Mouse (Mus musculus): ENCODE results near the gene Ptprm. TPM values are rescaled to one million over a fixed set of nuclear protein-coding genes. Genes with fewer than 3 reads are reported as not detected.

Gene Ptprm
- polyA plus RNA-seq, 1 experiment from 2014 or later: 12.6 TPM

GRCm38 (mm10) chr17:66813346-66813745 lies 540.9 kb downstream of the Ptprm start:
- H3K4me3 ChIP-seq (replicated peaks): no peak overlapping the region
- no peaks in the 10 kb centered on the region for H3K9me3 ChIP-seq
- H3K4me1 ChIP-seq (replicated peaks): 0 out of 2 replicates have a peak, but pooled peaks cover 5% of the 10 kb centered on the region
- no peak for ATAC-seq (ENCODE audit: insufficient number of reproducible peaks, insufficient read depth, low FRiP score, low TSS enrichment, low read depth)
- no peak overlapping the region for H3K27ac ChIP-seq
- no peak overlapping the region for H3K4me2 ChIP-seq
- 77% methylated on average over 10 of the region's 10 CpGs for WGBS
- H3K36me3 ChIP-seq: no peaks in the 10 kb centered on the region
- H3K27me3 ChIP-seq: peaks cover 6% of the 10 kb centered on the region
- H3K9ac ChIP-seq (replicated peaks): no peak overlapping the region

DNA sequence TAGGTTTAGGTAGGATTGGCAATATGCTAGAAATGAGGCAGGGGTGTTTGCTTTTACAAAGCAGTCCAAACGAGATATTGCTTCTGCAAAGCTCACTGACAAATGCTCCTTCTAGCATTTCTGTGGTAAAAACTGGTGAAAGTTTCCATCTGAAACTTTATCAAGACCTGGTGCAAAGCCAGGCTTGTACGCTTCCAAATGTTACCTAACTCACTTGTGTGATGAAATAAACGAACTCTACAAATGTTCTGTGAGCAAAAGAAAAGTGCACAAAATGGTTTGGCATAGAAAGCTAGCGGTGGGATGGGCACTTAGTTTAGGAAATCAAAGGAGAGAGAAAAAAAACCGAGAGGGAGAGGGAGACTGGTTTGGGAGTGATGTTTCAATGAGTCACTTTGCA lies 544.5 kb downstream of the Ptprm start:
- Histone ChIP-seq H3K4me3 (replicated peaks) (no peak overlapping the region), H3K36me3 (no peaks in the 10 kb centered on the region), H3K9me3 (no peaks in the 10 kb centered on the region), H3K4me1 (replicated peaks) (no peaks in the 10 kb centered on the region), H3K27me3 (no peaks in the 10 kb centered on the region), H3K4me2 (no peak overlapping the region), H3K9ac (replicated peaks) (no peak overlapping the region), H3K27ac (no peak overlapping the region)
- WGBS: 74% methylated on average over 5 of the region's 5 CpGs
- no peak for ATAC-seq (ENCODE audit: insufficient number of reproducible peaks, insufficient read depth, low FRiP score, low TSS enrichment, low read depth)

GRCm38 (mm10) chr17:66808186-66808585 lies 546.1 kb downstream of the Ptprm start:
- Histone ChIP-seq H3K9me3 (no peaks in the 10 kb centered on the region), H3K9ac (replicated peaks) (no peak overlapping the region), H3K36me3 (no peaks in the 10 kb centered on the region), H3K4me3 (replicated peaks) (no peak overlapping the region), H3K4me1 (replicated peaks) (no peaks in the 10 kb centered on the region), H3K27ac (no peak overlapping the region), H3K4me2 (no peak overlapping the region), H3K27me3 (no peaks in the 10 kb centered on the region)
- ATAC-seq (ENCODE audit: insufficient number of reproducible peaks, insufficient read depth, low FRiP score, low TSS enrichment, low read depth): no peak
- WGBS: 85% methylated on average over 8 of the region's 8 CpGs

GRCm38 (mm10) chr17:66801831-66802687 lies 552.2 kb downstream of the Ptprm start:
- Histone ChIP-seq H3K27ac (no peak overlapping the region), H3K9me3 (no peaks in the 10 kb centered on the region), H3K9ac (replicated peaks) (no peak overlapping the region), H3K4me3 (replicated peaks) (no peak overlapping the region), H3K27me3 (no peaks in the 10 kb centered on the region; the same call in 1 of the 2 replicates), H3K4me2 (no peak overlapping the region), H3K4me1 (replicated peaks) (no peaks in the 10 kb centered on the region; the same call in 1 of the 2 replicates), H3K36me3 (no peaks in the 10 kb centered on the region)
- WGBS: 44% methylated on average over 10 of the region's 10 CpGs
- no peak for ATAC-seq (ENCODE audit: insufficient number of reproducible peaks, insufficient read depth, low FRiP score, low TSS enrichment, low read depth)

DNA sequence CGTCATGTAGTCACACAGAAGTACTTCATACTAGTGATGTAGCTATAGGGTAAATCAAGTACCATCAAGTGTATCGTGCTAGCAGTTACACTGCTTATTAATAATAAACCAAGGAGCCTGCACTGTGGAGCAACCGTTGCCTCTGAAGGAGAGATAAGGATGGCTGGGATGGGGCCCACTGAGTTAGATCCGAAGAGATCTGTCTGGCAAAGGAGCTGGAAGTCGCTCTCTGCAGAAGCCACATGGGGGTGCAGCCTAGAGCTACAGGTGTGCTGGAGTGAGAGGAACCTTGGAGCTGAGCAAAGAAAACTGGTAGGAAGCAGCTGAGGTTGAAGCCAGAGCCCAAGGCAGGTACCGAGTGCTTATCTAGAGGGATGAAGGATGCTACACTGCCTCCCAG lies 554.0 kb downstream of the Ptprm start:
- 88% methylated on average over 6 of the region's 6 CpGs for WGBS
- no peaks in the 10 kb centered on the region; the same call in 1 of the 2 replicates for H3K4me1 ChIP-seq (replicated peaks)
- no peak for ATAC-seq (ENCODE audit: insufficient number of reproducible peaks, insufficient read depth, low FRiP score, low TSS enrichment, low read depth)
- no peaks in the 10 kb centered on the region for H3K9me3 ChIP-seq
- H3K27ac ChIP-seq: no peak overlapping the region
- H3K9ac ChIP-seq (replicated peaks): no peak overlapping the region
- H3K36me3 ChIP-seq: no peaks in the 10 kb centered on the region
- no peak overlapping the region for H3K4me3 ChIP-seq (replicated peaks)
- no peak overlapping the region for H3K4me2 ChIP-seq
- H3K27me3 ChIP-seq: no peaks in the 10 kb centered on the region; the same call in 1 of the 2 replicates

GRCm38 (mm10) chr17:66786166-66786565 lies 568.1 kb downstream of the Ptprm start:
- H3K9ac ChIP-seq (replicated peaks): no peak overlapping the region

DNA sequence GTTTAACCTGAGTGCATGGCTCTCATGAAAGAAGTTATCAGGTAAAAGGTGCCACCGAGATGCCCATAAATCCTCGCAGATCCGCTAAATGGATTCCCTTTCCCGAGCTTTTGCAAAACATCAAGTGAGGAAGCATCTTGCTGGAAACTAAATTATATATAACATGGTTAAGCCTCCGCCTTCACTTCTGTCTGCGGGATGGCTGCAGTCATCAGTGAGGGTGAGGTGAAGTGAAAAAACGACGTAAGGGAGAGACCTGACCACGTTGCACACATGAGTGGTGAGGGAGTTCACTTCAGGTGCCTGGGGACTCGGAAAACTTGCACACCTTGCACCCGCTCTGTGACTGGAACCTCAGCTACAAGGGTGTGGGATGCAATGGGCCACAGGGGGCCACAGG lies 568.7 kb downstream of the Ptprm start:
- Histone ChIP-seq H3K4me3 (replicated peaks) (no peak overlapping the region), H3K9ac (replicated peaks) (no peak overlapping the region), H3K36me3 (no peaks in the 10 kb centered on the region), H3K27ac (no peak overlapping the region), H3K27me3 (no peaks in the 10 kb centered on the region), H3K4me2 (no peak overlapping the region), H3K9me3 (no peaks in the 10 kb centered on the region), H3K4me1 (replicated peaks) (peaks cover 13% of the 10 kb centered on the region)
- 71% methylated on average over 11 of the region's 11 CpGs for WGBS
- no peak for ATAC-seq (ENCODE audit: insufficient number of reproducible peaks, insufficient read depth, low FRiP score, low TSS enrichment, low read depth)

More at GRCm38 (mm10) chr17:66786166-66786565, 568.1 kb downstream of the Ptprm start:
- 7% methylated on average over 12 of the region's 12 CpGs for WGBS
- no peaks in the 10 kb centered on the region for H3K36me3 ChIP-seq
- H3K4me2 ChIP-seq: no peak overlapping the region
- peaks cover 13% of the 10 kb centered on the region for H3K4me1 ChIP-seq (replicated peaks)
- no peak overlapping the region for H3K27ac ChIP-seq
- H3K27me3 ChIP-seq: no peaks in the 10 kb centered on the region
- H3K4me3 ChIP-seq (replicated peaks): no peak overlapping the region
- H3K9me3 ChIP-seq: no peaks in the 10 kb centered on the region
- ATAC-seq (ENCODE audit: insufficient number of reproducible peaks, insufficient read depth, low FRiP score, low TSS enrichment, low read depth): no peak

DNA sequence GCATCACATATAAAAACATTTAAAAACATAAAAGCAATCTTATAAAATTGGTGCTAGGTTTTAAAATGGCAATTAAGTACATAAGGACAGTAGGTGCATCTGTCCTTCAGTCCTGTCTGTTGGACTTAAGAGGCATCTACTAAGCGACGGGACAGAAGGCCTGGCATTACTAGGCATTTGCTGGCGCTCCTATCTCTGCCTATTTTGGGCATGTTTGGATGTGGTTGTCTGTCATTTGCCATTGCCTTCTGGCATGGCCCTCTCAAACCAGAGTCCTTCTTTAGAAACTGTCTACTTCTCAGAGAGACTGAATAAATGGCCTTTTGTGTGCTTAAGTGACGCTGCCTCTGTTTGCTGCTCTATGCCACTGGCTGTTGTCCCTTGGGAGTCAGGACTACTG lies 570.7 kb downstream of the Ptprm start:
- H3K4me2 ChIP-seq: no peak overlapping the region
- no peak overlapping the region for H3K27ac ChIP-seq
- peaks cover 19% of the 10 kb centered on the region for H3K4me1 ChIP-seq (replicated peaks)
- H3K27me3 ChIP-seq: no peaks in the 10 kb centered on the region
- H3K4me3 ChIP-seq (replicated peaks): no peak overlapping the region
- ATAC-seq (ENCODE audit: insufficient number of reproducible peaks, insufficient read depth, low FRiP score, low TSS enrichment, low read depth): no peak
- WGBS: 94% methylated on average over 4 of the region's 4 CpGs
- H3K9ac ChIP-seq (replicated peaks): no peak overlapping the region
- H3K9me3 ChIP-seq: no peaks in the 10 kb centered on the region
- no peaks in the 10 kb centered on the region for H3K36me3 ChIP-seq

- Histone ChIP-seq H3K9ac (replicated peaks) (no peak overlapping the region), H3K4me1 (replicated peaks) (peaks cover 21% of the 10 kb centered on the region), H3K9me3 (no peaks in the 10 kb centered on the region), H3K27me3 (no peaks in the 10 kb centered on the region), H3K27ac (no peak overlapping the region), H3K4me3 (replicated peaks) (no peak overlapping the region), H3K4me2 (no peak overlapping the region), H3K36me3 (no peaks in the 10 kb centered on the region)
- WGBS: 75% methylated on average over 10 of the region's 10 CpGs
- no peak for ATAC-seq (ENCODE audit: insufficient number of reproducible peaks, insufficient read depth, low FRiP score, low TSS enrichment, low read depth)
Measured at GRCm38 (mm10) chr17:66783075-66783492, 571.2 kb downstream of the Ptprm start.

GRCm38 (mm10) chr17:66781910-66782309 lies 572.3 kb downstream of the Ptprm start:
- no peak for ATAC-seq (ENCODE audit: insufficient number of reproducible peaks, insufficient read depth, low FRiP score, low TSS enrichment, low read depth)
- H3K4me1 ChIP-seq (replicated peaks): peaks cover 21% of the 10 kb centered on the region
- no peak overlapping the region for H3K4me3 ChIP-seq (replicated peaks)
- H3K27me3 ChIP-seq: no peaks in the 10 kb centered on the region
- no peak overlapping the region for H3K27ac ChIP-seq
- 80% methylated on average over 3 of the region's 3 CpGs for WGBS
- no peaks in the 10 kb centered on the region for H3K9me3 ChIP-seq
- H3K9ac ChIP-seq (replicated peaks): no peak overlapping the region
- no peak overlapping the region for H3K4me2 ChIP-seq
- no peaks in the 10 kb centered on the region for H3K36me3 ChIP-seq

DNA sequence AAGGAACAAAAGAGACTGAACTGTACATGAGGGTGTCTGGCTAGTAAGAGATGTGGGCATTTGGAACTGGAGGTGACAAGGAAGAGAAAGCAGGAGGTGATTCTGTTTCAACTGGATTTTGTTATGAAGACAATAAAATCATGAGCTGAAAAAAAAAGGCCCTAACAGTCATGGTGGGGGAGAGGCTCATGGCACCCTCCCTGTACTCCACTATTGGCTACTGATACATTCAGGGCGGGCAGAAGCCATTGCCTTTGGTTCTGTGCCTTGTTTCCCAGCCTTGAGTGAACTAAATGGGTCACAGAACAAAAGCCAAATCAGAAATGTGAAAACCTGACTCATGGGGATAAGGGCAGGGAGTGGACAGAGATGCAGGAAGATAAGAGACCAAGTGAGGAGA lies 575.2 kb downstream of the Ptprm start:
- Histone ChIP-seq H3K4me1 (replicated peaks) (peaks cover 9% of the 10 kb centered on the region), H3K9ac (replicated peaks) (no peak overlapping the region), H3K27me3 (no peaks in the 10 kb centered on the region), H3K4me2 (no peak overlapping the region), H3K9me3 (no peaks in the 10 kb centered on the region), H3K27ac (peak overlapping the region; percentile 64), H3K36me3 (no peaks in the 10 kb centered on the region), H3K4me3 (replicated peaks) (no peak overlapping the region)
- ATAC-seq (ENCODE audit: insufficient number of reproducible peaks, insufficient read depth, low FRiP score, low TSS enrichment, low read depth): no peak
- WGBS: 63% methylated on average over 1 of the region's 1 CpGs

Data from limb, embryonic 12.5 days (tissue).